Mouse (Mus musculus): ENCODE results near the gene Stt3b.

Stt3b gene

DNA sequence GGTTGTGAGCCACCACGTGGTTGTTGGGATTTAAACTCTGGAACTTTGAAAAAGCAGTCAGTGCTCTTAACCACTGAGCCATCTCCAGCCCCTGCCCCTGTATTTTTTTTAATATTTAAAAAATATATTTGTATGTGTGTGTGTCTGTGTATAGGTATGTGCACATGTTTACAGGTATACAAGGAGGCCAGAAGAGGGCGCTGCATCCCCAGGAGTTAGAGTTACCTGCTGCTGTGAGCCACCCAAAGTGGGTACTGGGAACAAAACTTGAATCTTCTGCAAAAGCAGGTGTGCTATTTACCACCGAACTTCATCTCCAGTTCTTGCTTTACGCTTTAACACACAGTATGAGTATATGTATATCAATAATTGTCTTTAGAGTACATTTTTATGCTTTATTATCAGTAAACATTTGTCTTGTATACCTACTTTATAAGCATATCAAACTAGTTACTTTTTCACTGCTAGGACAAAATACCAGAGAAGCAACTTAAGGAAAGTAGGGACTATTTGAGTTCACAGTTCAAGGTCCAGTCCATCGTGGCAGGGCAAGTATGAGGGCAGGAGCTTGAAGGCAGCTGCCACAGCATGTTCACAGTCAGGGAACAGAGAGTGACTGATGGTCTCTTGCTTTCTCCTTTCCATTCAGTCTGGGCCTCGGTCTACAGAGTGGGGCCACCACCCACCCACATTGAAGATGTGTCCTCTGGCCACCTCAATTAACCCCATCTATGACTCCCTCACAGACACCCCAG lies 8.6 kb upstream of the Stt3b start:
- DNase-seq (ENCODE audit: low spot score): no peak

DNA sequence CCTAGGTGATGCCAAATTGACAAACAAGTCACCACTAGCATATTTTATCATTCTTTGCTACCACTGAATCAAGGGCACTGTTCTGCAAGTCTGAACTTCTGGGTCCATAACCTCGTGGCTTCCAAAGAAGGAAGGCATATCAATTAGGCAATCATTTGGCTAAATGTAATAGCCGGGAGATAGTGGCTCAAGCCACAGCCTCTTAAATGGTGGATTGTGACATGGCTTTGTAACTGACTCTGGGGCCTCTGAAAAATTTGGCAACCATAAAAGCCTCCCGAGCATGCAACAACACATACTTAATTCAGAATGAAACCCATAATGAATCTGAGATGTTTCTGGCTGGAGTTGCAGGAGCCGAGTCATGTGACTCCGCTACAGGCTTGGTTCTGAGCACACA lies 6.8 kb upstream of the Stt3b start:
- DNase-seq (ENCODE audit: low spot score): no peak

DNA sequence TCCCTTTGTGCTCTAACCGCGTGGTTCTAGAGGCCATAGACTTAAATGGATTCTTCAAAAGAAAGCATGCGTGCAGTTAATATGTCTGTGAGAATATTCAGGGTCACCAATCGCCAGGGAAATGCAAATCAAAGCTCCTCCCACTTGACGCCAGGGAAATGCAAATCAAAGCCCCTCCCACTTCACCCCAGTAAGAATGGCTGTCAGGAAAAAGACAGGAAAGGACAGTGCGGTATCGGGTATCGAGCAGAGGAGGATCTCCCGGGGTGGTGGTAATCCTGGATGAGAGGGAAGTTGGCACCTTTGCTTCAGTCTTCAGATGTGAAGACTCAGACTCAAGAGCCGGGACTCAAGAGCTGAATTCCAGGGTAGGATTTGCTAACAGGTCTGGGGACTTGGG lies 4.3 kb upstream of the Stt3b start:
- DNase-seq (ENCODE audit: low spot score): no peak

DNA sequence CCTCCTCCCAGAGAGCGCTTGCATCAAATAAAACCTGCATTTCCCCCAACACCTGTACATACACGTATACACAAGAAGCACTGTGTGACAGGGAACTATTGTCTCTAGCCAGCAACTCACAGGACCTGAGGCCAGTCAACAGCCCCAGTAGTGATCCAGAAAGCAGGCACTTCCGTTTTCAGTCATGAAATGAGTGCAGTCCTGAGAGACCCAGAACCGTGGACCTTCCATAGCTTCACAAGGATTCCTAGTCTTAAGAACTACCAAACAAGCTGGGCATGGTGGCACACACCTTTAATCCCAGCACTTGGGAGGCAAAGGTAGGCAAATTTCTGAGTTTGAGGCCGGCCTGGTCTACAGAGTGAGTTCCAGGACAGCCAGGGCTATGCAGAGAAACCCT lies 3.6 kb upstream of the Stt3b start:
- no peak for DNase-seq (ENCODE audit: low spot score)

DNA sequence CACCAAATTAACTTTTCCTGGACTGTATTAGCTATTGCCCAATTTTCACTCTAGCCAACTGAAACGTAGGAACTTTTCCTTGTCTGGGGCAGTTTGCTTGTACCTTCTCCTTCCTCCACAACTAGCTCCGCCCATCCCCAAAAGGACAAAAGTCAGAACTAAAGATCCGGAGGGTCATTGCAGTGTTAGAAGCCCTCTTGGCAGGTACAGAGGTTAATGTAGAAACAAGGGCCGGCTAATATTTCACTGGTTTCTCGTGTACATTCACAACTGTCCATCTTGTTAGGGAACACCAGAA lies 951 bp upstream of the Stt3b start:
- no peak for DNase-seq (ENCODE audit: low spot score)

DNA sequence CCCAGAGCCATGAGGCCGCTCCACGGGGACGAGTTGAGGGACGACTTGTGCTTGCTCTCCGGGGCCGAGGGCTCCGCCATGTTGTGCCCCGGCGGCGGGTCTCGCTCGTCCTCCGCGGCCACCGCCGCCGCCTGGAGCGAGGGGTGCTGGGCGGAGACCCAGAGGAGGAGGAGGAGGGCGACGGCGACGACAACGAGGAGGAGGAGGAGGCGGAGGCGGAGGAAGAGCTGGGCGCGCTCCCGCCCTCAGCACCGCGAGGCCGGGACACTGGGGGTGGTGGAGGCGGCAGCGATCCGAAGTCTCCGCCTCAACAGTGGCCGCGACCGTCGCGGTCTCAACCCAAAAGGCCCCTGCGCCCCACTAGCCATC lies 260 bp downstream of the Stt3b start:
- DNase-seq (ENCODE audit: low spot score): no peak

DNA sequence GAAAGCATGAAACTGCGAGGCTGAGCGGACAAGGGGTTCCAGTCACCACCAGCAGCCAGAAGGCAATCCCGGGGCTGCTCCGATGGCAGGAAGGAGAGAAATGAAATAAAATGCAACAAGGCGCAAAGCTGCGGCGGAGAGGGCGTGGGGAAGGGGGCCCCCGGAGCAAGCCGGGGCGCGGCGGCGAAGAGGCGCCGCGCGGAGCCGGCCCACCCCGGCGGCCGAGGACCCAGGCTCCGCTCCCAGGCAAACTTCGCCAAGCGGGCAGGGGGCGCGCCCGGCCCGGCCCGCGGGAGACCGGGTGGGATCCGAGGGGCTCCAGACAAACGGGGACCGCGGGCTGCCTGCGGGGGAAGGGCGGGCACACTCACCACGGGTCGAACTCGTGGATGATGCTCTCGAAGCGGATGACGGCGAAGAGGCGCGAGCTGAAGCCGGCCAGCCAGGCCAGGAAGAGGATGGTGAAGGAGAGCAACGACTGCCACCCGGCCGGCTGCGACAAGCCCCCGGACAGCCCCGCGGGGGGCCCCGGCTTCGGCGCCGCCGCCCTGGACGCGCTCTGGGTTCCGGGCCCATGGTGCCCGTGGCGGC lies 745 bp downstream of the Stt3b start:
- peak; percentile 53 for DNase-seq (ENCODE audit: low spot score)

DNA sequence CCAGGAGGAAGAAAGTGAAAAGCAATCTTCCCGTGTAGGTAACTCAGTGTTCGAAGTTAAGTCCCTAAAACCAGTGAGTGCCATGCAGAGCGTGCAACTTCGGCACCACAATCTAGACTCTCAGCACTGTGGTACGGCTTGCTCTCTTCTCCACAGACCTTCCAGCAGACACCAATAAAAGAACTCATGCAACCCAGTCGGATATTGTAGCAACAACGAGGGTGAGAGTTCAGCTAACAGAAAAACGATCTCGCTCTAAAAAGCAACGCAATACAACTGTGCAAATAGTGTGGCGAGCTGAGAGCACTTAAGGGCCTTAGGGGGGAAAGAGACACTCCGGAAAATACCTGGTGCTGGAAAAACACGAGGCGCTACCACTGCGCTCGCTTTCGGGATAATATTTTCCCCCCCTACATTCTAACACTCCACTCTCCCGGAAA lies 1.3 kb downstream of the Stt3b start:
- no peak for DNase-seq (ENCODE audit: low spot score)

DNA sequence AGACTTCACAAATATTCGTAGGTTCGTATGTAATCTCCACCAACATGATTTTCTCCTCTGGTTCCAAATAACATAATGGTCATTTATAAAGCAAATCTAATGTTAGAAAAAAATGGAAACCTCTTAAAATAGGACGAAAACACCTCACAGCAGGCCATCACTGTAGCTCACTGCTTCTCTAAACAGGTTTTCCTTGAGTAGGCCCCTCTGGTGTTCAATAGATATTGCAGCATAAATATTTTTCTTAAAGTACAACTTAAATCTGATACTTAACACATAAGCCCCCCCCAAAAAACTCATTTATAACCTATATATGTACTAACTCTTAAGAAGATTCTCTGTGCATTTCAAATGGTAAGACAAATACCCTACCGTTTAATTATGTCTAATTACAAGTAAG lies 1.8 kb downstream of the Stt3b start:
- no peak for DNase-seq (ENCODE audit: low spot score)

DNA sequence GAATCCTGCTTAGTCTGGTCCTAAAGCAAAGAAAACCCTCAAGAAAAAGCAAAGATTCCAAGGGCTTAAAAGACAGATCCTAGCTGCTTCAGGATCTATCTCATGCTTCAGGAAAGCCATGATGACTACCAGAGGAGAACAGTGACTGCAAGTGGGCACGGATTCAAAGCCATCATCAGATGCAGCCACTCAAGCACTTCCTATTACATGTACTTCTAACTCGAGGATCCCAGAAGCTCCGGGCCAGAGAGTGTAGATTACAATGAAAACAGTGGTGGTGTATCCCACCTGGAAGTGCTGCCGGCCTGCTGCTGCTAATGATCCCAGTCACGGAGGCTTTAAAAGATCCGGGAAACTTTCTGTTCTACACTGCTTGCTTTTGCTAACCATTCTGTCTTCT lies 4.0 kb downstream of the Stt3b start:
- no peak for DNase-seq (ENCODE audit: low spot score)

DNA sequence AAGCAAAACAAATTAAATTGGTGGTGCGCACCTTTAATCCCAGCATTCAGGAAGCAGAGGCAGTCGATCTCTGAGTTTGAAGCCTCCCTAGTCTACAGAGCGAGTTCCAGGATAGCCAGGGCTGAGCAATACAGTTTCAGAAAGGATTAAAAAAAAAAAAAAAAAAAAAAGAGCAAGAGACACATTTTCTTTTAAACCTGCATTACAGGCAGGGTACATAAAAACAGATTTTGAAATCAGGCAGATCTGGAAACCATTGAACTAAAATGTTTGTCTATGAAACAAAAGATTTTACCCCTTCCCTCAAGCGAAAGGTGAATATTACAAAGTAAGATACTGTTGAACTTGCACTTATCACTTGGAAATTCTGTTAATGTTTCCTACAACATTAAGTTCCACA lies 6.1 kb downstream of the Stt3b start:
- DNase-seq (ENCODE audit: low spot score): no peak

DNA sequence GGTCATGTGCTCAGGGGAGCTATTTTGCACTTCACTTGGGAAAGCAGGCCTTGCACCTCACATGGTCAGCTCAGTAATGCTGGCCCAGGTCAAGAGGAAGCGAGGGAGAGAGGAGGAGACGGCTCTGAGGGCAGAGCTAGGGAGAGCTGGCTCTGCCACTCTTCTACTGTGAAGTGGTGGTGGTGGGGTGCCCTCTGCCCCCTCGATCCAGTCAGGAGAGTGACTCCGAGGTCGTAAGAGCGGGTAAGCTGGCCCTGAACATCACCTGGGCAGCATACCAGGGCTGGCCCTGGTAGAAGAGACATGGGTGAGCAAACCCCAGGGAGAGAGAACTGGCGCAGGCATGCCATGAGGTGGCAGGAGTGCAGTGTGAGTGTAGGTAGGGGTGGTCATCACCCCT lies 8.6 kb downstream of the Stt3b start:
- DNase-seq (ENCODE audit: low spot score): no peak

DNA sequence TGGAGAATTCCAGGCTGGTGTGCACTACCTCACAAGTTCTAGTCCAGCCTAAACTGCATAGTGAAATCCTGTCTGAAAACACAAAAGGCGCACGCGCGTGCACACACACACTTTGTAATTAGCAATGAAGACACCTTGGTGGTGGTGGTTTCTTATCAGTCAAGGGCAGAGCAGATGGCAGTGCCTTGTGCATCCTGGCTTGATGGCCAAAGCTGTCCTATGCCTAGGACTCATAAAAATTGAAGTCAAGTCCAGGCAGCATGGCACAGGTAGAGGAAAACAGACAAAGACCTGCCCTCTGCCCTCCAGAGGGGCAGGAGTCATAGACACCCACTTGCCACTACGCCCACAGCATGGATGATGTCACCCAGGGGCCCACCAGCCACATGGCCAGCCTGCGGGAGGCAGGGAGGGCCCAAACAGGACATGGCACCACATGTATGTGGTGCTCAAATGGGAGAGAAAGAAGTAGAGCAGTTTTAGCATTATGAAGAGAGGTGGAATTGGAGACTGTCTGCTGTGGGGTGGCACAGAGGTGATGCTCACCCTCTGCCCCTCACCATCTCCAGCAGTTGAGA lies 9.1 kb downstream of the Stt3b start:
- DNase-seq (ENCODE audit: low spot score): peak; percentile 24

DNA sequence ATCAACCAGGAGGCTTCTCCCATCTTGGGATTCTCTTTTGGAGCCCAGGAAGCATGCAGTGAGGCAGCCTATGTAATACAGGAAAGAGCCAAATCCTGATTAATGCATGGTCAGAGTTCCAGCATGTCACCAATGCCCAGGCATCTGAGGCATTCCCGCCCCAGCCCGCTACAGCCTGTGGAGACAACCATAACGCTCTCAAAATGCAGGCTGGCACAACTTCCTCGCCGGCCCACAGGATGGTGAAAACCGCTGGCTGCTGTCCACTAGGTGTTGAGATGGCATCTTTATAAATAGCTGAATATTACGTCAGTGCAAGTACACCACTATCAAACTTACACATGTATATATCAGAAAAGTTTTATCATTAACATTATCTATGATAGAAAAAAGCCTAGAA lies 13.5 kb downstream of the Stt3b start:
- no peak for DNase-seq (ENCODE audit: low spot score)

DNA sequence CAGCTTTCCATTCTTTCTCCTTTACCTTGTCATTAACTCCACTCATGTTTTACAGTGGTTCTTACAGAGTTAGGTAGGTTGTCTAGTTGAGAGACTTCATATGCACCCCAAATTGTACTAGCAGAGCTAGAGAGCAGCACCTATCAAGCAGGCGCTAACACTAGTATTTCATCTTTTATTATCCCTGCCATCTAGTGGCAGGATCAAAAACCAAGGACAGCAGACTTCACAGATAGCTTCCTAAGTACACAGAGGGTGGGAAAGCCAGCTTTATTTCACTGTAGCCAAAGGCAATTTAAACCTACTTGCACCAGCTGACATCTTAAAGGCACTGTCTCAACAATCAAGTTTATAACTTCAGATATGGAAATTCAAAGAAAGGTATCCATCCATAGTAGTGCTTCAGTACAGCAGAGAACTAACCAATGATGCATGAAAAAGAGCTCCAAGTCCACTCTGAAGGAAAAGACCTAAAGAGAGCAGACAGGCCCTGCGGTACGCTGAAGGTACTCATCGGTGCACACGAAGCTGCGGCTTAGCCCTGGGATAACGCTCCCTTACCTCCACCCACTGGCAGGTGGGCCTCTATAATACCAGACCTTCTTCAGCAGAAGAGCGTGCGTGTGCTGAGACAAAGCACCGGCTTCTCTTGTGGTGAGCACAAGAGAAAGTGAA lies 16.2 kb downstream of the Stt3b start:
- no peak for DNase-seq (ENCODE audit: low spot score)

DNA sequence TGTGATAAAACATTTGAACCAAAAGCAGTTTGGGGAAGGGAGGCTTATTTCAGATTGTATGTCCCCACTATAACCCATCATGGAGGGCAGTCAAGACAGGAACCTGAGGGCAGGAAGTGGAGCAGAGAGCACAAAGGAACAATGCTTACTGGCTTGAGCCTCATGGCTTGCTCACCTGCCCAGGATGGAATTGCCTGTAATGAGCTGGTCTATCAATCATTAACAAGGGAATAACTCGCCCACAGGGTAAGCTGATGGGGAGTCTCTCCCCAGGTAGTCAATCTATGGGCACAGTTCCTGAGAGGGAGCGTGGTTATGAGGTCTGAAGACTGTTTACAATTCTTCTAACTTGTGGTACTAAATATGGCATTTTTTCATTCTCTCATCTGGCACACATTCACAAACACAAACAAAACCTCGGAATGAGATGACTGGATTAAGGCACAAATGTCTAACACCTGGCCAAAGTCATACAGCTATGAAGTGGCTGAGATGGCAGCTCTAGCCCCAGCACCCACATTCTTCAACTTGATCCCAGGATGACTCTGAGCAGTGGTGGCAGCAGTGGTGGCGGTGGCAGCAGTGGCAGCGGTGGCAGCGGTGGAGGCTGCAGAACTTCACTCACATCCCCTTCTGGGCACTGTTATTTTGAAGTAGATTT lies 22.3 kb downstream of the Stt3b start:
- DNase-seq (ENCODE audit: low spot score): no peak

DNA sequence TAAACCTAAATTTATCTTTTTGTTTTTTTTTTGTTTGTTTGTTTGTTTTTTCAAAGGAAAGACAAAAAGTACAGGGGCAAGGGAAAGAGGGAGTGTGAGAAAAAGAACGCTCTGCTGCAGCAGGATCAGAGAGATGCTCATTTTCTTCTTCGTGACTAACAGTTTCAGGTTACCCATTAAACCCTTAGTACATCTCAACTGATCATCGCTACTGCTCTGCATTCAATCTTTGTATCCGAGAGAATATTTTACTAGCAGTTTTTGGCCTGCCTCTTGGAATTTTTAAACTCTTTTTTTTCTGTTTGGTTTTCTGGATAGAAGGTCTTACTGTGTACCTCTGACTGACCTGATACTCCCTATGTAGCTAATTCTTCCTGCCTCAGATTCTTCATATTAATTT lies 25.8 kb downstream of the Stt3b start:
- no peak for DNase-seq (ENCODE audit: low spot score)

DNA sequence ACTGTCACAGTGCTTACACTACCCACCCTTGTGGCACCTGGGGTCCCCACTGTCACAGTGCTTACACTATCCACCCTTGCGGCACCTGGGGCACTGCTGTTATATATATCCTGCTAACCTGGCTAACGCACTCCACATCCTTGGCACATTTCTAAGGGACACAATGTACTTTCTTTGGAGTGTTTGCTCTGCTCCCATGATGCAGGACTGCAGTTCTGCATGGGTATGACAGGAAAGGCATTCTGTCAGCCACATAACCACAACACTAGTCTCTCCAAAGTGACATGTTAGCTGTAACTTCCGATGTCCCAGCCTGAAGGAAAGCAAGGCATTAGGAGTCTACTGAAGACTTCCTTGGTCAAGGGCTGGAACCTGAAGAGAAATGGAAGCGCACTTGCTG lies 26.8 kb downstream of the Stt3b start:
- DNase-seq (ENCODE audit: low spot score): no peak

DNA sequence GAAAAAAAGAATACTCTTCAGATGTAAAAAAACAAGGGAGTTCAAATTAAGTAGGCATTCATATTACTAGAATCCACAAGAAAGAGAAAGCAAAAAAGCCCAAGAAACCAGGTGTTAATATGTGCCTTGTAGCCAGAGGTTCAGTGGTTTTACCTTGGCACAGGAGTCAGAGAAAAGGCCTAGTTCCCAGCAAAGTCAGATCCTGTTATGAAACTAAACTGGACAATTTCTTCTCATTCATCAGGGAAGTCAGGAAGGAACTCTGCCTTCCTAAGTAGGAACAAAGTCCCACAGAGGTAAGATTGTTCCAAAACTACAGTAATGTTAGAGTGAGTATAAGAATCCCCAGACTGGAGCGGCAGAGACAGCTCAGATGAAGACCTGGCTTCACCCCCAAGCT lies 31.6 kb downstream of the Stt3b start:
- DNase-seq (ENCODE audit: low spot score): no peak

DNA sequence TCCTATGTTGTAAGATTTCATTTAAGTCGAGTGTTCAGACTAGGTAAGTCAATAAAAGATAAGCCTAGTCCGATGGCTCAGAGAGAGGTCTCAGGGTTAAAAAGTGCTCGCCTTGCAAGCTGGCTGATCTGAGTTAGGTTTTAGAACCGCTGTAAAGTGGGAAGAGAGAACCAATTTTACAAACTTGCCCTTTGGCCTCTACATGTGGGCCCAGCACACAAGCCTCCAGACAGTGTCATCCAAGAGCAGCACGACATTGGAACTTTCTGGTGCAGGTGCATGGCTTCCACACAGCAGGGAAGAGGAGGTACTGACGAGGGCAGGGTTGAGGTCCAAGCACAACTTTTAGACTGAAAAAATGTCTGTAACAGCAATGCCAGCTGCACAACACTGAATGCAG lies 35.4 kb downstream of the Stt3b start:
- no peak for DNase-seq (ENCODE audit: low spot score)

DNA sequence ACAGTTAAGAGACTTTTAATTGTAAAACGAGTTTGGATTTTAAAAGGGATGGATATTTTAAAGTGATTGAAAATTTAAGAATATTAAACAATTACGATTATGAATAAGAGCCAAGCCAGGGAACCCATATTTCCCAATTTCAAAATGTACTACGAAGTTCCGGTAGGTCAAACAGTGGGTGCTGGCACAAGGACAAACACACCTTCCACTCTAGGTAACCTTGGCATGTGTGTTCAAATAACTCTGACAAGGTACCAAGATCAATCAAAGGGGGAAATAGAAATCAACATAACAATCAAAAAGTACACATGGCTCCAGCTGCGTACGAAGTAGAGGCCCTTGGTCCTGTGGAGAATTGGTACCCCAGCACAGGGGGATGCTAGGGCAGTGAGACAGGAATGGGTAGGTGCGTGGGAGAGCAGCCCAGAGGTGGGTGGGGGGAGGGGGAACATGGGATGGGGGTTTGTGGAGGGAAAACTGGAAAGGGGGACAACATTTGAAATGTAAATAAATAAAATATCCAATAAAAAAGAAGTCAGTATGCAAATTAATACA lies 37.0 kb downstream of the Stt3b start:
- DNase-seq (ENCODE audit: low spot score): no peak

DNA sequence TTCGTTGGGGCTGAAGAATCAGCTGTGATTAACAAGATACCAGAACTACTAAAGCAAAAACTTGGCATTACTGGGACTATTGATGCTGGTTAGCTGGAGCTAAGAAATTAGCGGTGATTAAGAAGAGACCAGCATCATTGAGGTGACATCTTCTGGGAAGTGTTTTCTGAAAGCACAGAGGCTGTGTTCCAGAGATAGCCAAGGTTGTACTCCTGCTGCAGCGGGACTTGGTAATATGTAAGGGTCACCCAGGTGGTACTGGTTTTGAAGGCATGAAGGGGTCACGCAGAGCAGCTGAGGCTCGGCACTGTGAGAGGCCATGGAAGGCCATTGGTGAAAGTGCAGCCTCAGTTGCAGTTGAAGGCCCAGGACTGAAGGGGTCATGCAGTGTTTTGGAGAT lies 37.8 kb downstream of the Stt3b start:
- DNase-seq (ENCODE audit: low spot score): peak; percentile 16

DNA sequence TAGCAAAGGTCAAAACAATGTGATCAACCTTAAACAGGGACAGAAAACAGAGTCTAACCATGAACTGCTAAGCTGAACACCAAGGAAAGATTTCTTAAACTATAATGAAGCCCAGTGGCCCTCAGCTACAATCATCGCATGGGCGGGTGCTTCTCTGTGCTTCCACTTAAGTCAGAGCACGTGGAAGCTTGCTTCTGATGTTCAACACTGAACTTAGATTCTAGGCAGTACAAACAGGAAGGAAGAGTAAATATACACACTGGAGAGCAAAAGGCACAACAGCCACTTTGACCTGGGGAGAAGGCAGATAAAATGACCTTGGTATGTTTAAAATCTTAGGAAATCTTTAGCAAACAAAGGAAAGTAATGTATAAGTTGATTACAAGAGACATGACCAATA lies 38.7 kb downstream of the Stt3b start:
- DNase-seq (ENCODE audit: low spot score): no peak

All from T-cell, adult 2 months (primary cell).